Mouse (Mus musculus) testis, adult 2 months (tissue): ENCODE data around the gene Ssb. TPM values are rescaled to one million over a fixed set of nuclear protein-coding genes. Genes with fewer than 3 reads are reported as not detected.

Source experiments
- H3K27ac ChIP-seq: fragments of 200-500 bp; 2 replicates; pipeline ENCODE4 v1.5.1; 2012; ENCODE audit warnings: low read depth, low read length; ENCODE audit not compliant: control insufficient read depth, insufficient read depth
- H3K27me3 ChIP-seq: fragments of 200-500 bp; 2 replicates; pipeline ENCODE4 v1.6.1; 2012; ENCODE audit warnings: mild to moderate bottlenecking, low read length, moderate library complexity; ENCODE audit not compliant: control insufficient read depth, insufficient read depth
- H3K36me3 ChIP-seq: fragments of 200-500 bp; 2 replicates; pipeline ENCODE4 v1.6.1; 2012; ENCODE audit warnings: mild to moderate bottlenecking, low read length; ENCODE audit not compliant: control insufficient read depth, insufficient read depth
- H3K4me1 ChIP-seq: fragments of 200-500 bp; 2 replicates; pipeline ENCODE4 v1.6.1; 2012; ENCODE audit warnings: low read length; ENCODE audit not compliant: control insufficient read depth, insufficient read depth
- H3K4me3 ChIP-seq: fragments of 200-500 bp; 2 replicates; pipeline ENCODE4 v1.5.1; 2012; ENCODE audit warnings: low read depth, mild to moderate bottlenecking, low read length, moderate library complexity, mixed read lengths; ENCODE audit not compliant: control insufficient read depth
- CTCF ChIP-seq: fragments of 200-500 bp; IDR thresholded peaks from 2 replicates; pipeline ENCODE4 v1.5.1; 2012; ENCODE audit warnings: low read depth, mild to moderate bottlenecking, inconsistent platforms, low read length, moderate library complexity; ENCODE audit not compliant: control insufficient read depth, insufficient read depth, insufficient replicate concordance
- POLR2A ChIP-seq: fragments of 200-500 bp; IDR thresholded peaks from 2 replicates; pipeline ENCODE4 v1.6.1; 2012; ENCODE audit warnings: low read depth, mild to moderate bottlenecking, inconsistent platforms, low read length, moderate library complexity; ENCODE audit not compliant: control insufficient read depth
- polyA plus RNA-seq: library from polyadenylated mRNA; depleted of rRNA; stranded (reverse); fragments of >200 nt; gene quantifications from 2 replicates; pipeline ENCODE4 v1.2.3, GENCODE M21; 2012; rRNA removed

Gene Ssb
- polyA plus RNA-seq, 1 experiment = 7.1 TPM

- H3K4me3 ChIP-seq = no peak overlapping the region
- TF ChIP-seq POLR2A (no peak), CTCF (no peak)
- no peaks in the 10 kb centered on the region for H3K27me3 ChIP-seq
- peaks cover 2% of the 10 kb centered on the region for H3K36me3 ChIP-seq
- no peak overlapping the region for H3K27ac ChIP-seq
- H3K4me1 ChIP-seq = no peaks in the 10 kb centered on the region
Observed at GRCm38 (mm10) chr2:69912801-69913200, 51.4 kb downstream of the Ssb start.

- no peak for TF ChIP-seq CTCF
- no peak for TF ChIP-seq POLR2A
Observed at GRCm38 (mm10) chr2:69917301-69917700, 55.9 kb downstream of the Ssb start.

More at GRCm38 (mm10) chr2:69917301-69917700, 55.9 kb downstream of the Ssb start:
- Histone ChIP-seq H3K4me3 (no peak overlapping the region), H3K4me1 (no peaks in the 10 kb centered on the region), H3K27me3 (no peaks in the 10 kb centered on the region), H3K27ac (no peak overlapping the region), H3K36me3 (peaks cover 2% of the 10 kb centered on the region)

Other genes starting within 250 kb of the Ssb start
- gene Bbs5, start 214.4 kb upstream of the Ssb start, polyA plus RNA-seq = 43.0 and 47.2 TPM in 2 replicates
- gene Klhl41, start 191.4 kb upstream of the Ssb start, polyA plus RNA-seq = 2.4 and 2.7 TPM in 2 replicates
- 6.2 and 7.8 TPM in 2 replicates for gene Fastkd1, start 148.0 kb upstream of the Ssb start, polyA plus RNA-seq
- 8.4 and 15.3 TPM in 2 replicates for gene Ppig, start 139.0 kb upstream of the Ssb start, polyA plus RNA-seq
- 19.2 and 19.9 TPM in 2 replicates for gene Ccdc173, start 72.0 kb upstream of the Ssb start, polyA plus RNA-seq
- 252 and 509 TPM in 2 replicates for gene Phospho2, start 71.9 kb upstream of the Ssb start, polyA plus RNA-seq
- 10.9 and 20.3 TPM in 2 replicates for gene Klhl23, start 39.6 kb upstream of the Ssb start, polyA plus RNA-seq
- gene Mettl5, start 24.1 kb downstream of the Ssb start, polyA plus RNA-seq = 1.8 and 2.1 TPM in 2 replicates
- 6.7 and 9.1 TPM in 2 replicates for gene Ubr3, start 35.7 kb downstream of the Ssb start, polyA plus RNA-seq
- gene Myo3b, start 177.6 kb downstream of the Ssb start, polyA plus RNA-seq = 0.14 and 1.0 TPM in 2 replicates